Mouse (Mus musculus): ENCODE data around the gene Cdk15.

DNA sequence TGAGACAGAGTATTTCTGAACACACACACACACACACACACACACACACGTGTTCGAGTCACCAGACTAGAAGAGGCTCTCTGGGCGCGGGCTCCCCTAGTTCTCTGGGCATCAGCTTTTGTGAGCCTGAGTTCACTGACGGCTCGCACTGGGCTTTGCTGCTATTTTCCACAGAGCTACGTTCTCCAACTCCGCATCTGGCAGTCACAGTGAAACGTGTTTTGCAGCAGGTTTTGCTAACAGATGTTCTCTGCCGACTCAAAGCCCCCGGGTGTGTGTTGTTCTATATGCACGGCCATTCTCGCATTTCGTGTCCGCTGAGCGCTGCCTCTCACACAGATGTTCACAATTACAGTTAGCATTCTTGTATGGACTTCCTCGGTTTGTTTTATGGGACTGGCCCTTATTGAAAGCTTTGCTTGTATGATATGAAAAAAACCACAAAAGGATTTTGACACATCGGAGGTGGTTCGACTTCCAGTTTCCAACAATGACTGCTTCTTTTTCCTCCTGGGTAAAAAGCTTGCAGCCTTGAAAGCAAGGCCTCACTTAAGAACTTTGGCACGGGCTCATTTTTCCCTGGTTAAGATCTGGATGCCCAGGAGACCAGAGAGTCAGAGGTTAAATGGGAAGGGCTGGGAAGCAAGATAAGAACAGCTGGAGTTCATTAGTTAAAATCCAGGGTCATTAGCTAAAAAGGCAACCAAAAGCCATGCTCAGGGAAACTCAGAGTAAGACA, 13.4 kb downstream of the Cdk15 start:
- TF ChIP-seq POLR2A (IDR thresholded peaks at IDR 0.05; ENCODE audit: borderline replicate concordance, low read depth, low read length) (no peak), CTCF (IDR thresholded peaks at IDR 0.05; ENCODE audit: low read depth, low read length) (no peak)

All from bone marrow macrophage, adult 2 months (primary cell).